Mouse (Mus musculus) megakaryocyte, embryonic 14.5 days (primary cell): Measurements from ENCODE around the gene Rab3il1.

ENCODE experiments used
- FLI1 ChIP-seq: IDR thresholded peaks from 2 replicates; pipeline ENCODE4 v1.6.1; 2012; ENCODE audit warnings: low read length, inconsistent platforms, mixed read lengths
- GATA1 ChIP-seq: IDR thresholded peaks from 3 replicates; pipeline ENCODE4 v1.6.1; 2012; ENCODE audit warnings: mixed read lengths, low read length, inconsistent platforms, borderline replicate concordance

GRCm38 (mm10) chr19:9982852-9983542, 18.5 kb upstream of the Rab3il1 start:
- TF ChIP-seq GATA1, result no peak; the same call in 2 of the 3 replicates
- TF ChIP-seq FLI1, result no peak
